Mouse (Mus musculus): Measurements from ENCODE around the gene Mrto4.

DNA sequence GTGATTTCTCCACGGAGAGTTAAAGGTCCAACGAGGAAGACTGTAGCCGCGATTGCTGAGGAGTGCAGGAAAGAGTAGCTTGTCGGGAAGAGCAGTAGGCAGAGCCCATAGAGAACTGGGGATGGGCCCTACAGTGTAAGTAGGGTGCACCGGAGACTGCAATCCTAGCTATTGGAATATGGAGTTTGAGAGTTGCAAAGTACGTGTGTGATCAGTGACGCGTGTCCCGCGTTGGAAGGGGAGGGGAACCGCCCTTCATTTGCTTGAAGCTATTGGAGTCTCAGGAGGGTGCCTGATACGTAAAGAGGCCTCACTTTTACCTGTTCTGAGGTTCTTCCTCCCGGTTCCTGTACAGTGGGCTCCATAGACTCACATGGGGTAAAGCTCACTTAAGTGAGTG lies 40.7 kb downstream of the Mrto4 start:
- TF ChIP-seq POLR2A (IDR thresholded peaks at IDR 0.05; ENCODE audit: insufficient read length, low read depth) (no peak), E2F4 (IDR thresholded peaks at IDR 0.05; ENCODE audit: insufficient read depth) (no peak), MAX (IDR thresholded peaks at IDR 0.05; ENCODE audit: low read depth) (no peak), MYOG (IDR thresholded peaks at IDR 0.05; ENCODE audit: control insufficient read depth in 1 of 3, insufficient read depth in 1 of 3, insufficient read length in 2 of 3, low read depth in 2 of 3) (no peak), TCF12 (IDR thresholded peaks at IDR 0.05; ENCODE audit: insufficient read depth, poor library complexity, severe bottlenecking) (no peak), CEBPB (IDR thresholded peaks at IDR 0.05; ENCODE audit: insufficient read depth, poor library complexity, severe bottlenecking) (no peak), POLR2AphosphoS2 (IDR thresholded peaks at IDR 0.05; ENCODE audit: insufficient read length, low read depth) (no peak)
